Mouse (Mus musculus): ENCODE measurements at regions not wholly inside any gene's neighbourhood (a gene's known extent, or its start where the extent isn't known, plus 50 kb on each side); places are given as distances from the start of the nearest gene placed in this dataset.

DNA sequence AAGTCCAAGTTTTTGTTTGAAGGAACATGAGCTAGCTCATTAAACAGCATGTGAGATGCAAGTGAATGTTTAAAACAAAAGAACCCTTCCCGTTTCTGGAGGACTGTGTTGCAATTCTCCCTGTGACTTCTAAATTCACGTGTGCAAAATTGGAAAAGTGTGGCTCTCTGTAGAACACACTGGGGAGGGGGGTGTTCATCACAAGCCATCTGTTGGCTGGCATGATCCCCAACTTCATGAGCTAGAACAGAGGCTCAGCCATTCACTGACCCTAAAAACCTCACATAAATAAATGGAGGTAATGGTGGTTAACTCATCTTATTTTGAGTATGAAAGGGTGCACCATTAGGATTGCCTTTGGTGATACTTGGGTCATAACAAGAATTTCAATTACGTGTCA lies 69.3 kb upstream of the Phyhipl start:
- Histone ChIP-seq H3K27ac (replicated peaks; ENCODE audit: insufficient read depth, low read depth, low read length) (no peak overlapping the region), H3K9ac (ENCODE audit: low read depth, low read length) (no peak overlapping the region), H3K4me3 (ENCODE audit: insufficient read depth, low read depth, low read length) (no peak overlapping the region), H3K36me3 (ENCODE audit: control insufficient read depth, insufficient read depth, low read length) (no peaks in the 10 kb centered on the region), H3K79me2 (ENCODE audit: control insufficient read depth, insufficient read depth, low read length) (no peaks in the 10 kb centered on the region), H3K4me1 (ENCODE audit: control insufficient read depth, insufficient read depth, low read length) (no peaks in the 10 kb centered on the region), H3K27me3 (ENCODE audit: control insufficient read depth, insufficient read depth, low read length) (no peaks in the 10 kb centered on the region)
- 76% methylated on average over 3 of the region's 3 CpGs for WGBS
- DNase-seq (ENCODE audit: extremely low read depth, low read depth, low spot score) = no peak
- no peak for TF ChIP-seq POLR2A (IDR thresholded peaks at IDR 0.05; ENCODE audit: extremely low read depth, insufficient read depth, low read length)
- no peak for TF ChIP-seq CTCF (IDR thresholded peaks at IDR 0.05; ENCODE audit: low read depth, low read length)

DNA sequence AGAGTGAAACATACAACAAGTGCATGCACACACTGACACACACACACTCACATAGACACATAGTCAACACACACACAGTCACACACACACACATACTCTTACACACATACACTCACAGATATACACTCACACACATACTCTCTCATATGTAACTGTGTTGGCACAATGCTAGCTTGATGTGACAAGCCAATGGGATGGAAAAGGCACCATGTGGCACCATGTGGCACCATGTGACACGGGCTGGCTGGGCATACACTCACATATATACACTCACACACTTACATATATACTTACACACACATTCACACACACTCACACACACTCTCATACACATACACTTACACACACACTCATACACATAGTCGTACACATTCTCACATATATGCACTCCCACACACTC lies 67.0 kb upstream of the Phyhipl start:
- no peak for TF ChIP-seq POLR2A (IDR thresholded peaks at IDR 0.05; ENCODE audit: extremely low read depth, insufficient read depth, low read length)
- TF ChIP-seq CTCF (IDR thresholded peaks at IDR 0.05; ENCODE audit: low read depth, low read length) = no peak
- DNase-seq (ENCODE audit: extremely low read depth, low read depth, low spot score) = no peak
- H3K36me3 ChIP-seq (ENCODE audit: control insufficient read depth, insufficient read depth, low read length) = no peaks in the 10 kb centered on the region
- H3K27ac ChIP-seq (replicated peaks; ENCODE audit: insufficient read depth, low read depth, low read length) = no peak overlapping the region
- WGBS = 72% methylated on average over 2 of the region's 2 CpGs
- H3K4me1 ChIP-seq (ENCODE audit: control insufficient read depth, insufficient read depth, low read length) = no peaks in the 10 kb centered on the region
- no peaks in the 10 kb centered on the region for H3K79me2 ChIP-seq (ENCODE audit: control insufficient read depth, insufficient read depth, low read length)
- H3K9ac ChIP-seq (ENCODE audit: low read depth, low read length) = no peak overlapping the region
- H3K27me3 ChIP-seq (ENCODE audit: control insufficient read depth, insufficient read depth, low read length) = no peaks in the 10 kb centered on the region
- H3K4me3 ChIP-seq (ENCODE audit: insufficient read depth, low read depth, low read length) = no peak overlapping the region

DNA sequence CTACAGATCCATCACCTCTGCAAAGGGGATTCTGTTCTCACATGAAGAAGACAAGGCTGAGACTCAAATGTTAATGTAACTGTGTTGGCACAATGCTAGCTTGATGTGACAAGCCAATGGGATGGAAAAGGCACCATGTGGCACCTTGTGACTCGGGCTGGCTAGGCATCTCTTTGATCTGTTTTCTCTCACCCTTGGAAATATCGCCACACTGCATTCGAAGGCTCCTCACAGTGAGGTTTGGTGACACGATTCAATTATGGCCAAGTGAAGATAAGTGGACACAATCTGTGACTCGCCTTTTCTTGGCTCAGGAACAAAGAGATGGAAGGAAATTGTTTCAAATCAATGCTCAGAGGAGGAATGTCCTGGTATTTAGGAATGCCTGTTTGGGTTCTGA lies 66.6 kb upstream of the Phyhipl start:
- no peaks in the 10 kb centered on the region for H3K4me1 ChIP-seq (ENCODE audit: control insufficient read depth, insufficient read depth, low read length)
- no peaks in the 10 kb centered on the region for H3K27me3 ChIP-seq (ENCODE audit: control insufficient read depth, insufficient read depth, low read length)
- no peak overlapping the region for H3K9ac ChIP-seq (ENCODE audit: low read depth, low read length)
- no peak overlapping the region for H3K27ac ChIP-seq (replicated peaks; ENCODE audit: insufficient read depth, low read depth, low read length)
- no peaks in the 10 kb centered on the region for H3K36me3 ChIP-seq (ENCODE audit: control insufficient read depth, insufficient read depth, low read length)
- no peak for DNase-seq (ENCODE audit: extremely low read depth, low read depth, low spot score)
- 74% methylated on average over 5 of the region's 5 CpGs for WGBS
- H3K79me2 ChIP-seq (ENCODE audit: control insufficient read depth, insufficient read depth, low read length) = no peaks in the 10 kb centered on the region
- TF ChIP-seq POLR2A (IDR thresholded peaks at IDR 0.05; ENCODE audit: extremely low read depth, insufficient read depth, low read length) = no peak
- TF ChIP-seq CTCF (IDR thresholded peaks at IDR 0.05; ENCODE audit: low read depth, low read length) = no peak
- no peak overlapping the region for H3K4me3 ChIP-seq (ENCODE audit: insufficient read depth, low read depth, low read length)

DNA sequence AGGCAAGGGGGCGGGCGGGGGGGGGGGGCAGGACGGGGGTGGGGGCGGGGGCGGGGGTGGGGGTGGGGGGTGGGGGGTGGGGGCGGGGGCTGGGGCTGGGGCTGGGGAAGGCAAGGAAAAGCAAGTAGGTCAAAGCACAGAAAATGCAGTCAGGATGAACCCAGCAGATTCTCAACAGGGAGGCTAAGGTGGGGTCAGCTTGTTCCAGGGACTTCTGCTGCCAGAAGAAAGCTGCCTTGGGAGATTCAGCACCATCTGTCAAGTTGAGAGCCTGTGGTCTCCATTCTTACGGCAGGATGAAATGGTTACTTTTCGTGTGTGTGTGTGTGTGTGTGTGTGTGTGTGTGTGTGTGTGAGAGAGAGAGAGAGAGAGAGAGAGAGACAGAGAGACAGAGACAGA lies 61.7 kb upstream of the Phyhipl start:
- Histone ChIP-seq H3K4me3 (ENCODE audit: insufficient read depth, low read depth, low read length) (no peak overlapping the region), H3K9ac (ENCODE audit: low read depth, low read length) (no peak overlapping the region), H3K36me3 (ENCODE audit: control insufficient read depth, insufficient read depth, low read length) (no peaks in the 10 kb centered on the region), H3K4me1 (ENCODE audit: control insufficient read depth, insufficient read depth, low read length) (no peaks in the 10 kb centered on the region), H3K27me3 (ENCODE audit: control insufficient read depth, insufficient read depth, low read length) (no peaks in the 10 kb centered on the region), H3K27ac (replicated peaks; ENCODE audit: insufficient read depth, low read depth, low read length) (no peak overlapping the region), H3K79me2 (ENCODE audit: control insufficient read depth, insufficient read depth, low read length) (no peaks in the 10 kb centered on the region)
- no peak for DNase-seq (ENCODE audit: extremely low read depth, low read depth, low spot score)
- 37% methylated on average over 2 of the region's 8 CpGs for WGBS
- TF ChIP-seq CTCF (IDR thresholded peaks at IDR 0.05; ENCODE audit: low read depth, low read length) = no peak
- TF ChIP-seq POLR2A (IDR thresholded peaks at IDR 0.05; ENCODE audit: extremely low read depth, insufficient read depth, low read length) = no peak

DNA sequence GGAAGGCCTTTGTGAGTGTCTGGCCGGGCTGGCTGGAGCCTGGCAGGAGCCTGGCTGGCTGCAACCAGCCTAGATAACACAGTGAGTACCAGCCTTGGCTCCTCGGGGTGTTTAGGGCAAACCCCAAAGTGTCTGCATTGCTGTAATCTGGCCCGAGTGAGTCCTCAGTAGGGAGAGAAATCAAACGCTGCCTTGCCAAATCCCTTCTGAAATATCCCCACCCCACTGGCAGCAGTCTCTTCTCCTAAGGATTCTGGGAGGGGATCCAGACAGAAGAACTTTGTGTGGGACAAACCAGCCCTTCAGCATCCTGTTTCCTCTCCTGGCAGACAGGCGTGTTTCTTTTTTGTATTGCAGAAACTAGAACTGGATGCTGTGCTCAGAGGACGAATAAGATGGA lies 61.3 kb upstream of the Phyhipl start:
- H3K9ac ChIP-seq (ENCODE audit: low read depth, low read length) = no peak overlapping the region
- no peak overlapping the region for H3K4me3 ChIP-seq (ENCODE audit: insufficient read depth, low read depth, low read length)
- TF ChIP-seq CTCF (IDR thresholded peaks at IDR 0.05; ENCODE audit: low read depth, low read length) (no peak), POLR2A (IDR thresholded peaks at IDR 0.05; ENCODE audit: extremely low read depth, insufficient read depth, low read length) (no peak)
- no peak overlapping the region for H3K27ac ChIP-seq (replicated peaks; ENCODE audit: insufficient read depth, low read depth, low read length)
- H3K36me3 ChIP-seq (ENCODE audit: control insufficient read depth, insufficient read depth, low read length) = no peaks in the 10 kb centered on the region
- no peaks in the 10 kb centered on the region for H3K79me2 ChIP-seq (ENCODE audit: control insufficient read depth, insufficient read depth, low read length)
- DNase-seq (ENCODE audit: extremely low read depth, low read depth, low spot score) = peak; percentile 0
- WGBS = 22% methylated on average over 6 of the region's 6 CpGs
- no peaks in the 10 kb centered on the region for H3K4me1 ChIP-seq (ENCODE audit: control insufficient read depth, insufficient read depth, low read length)
- no peaks in the 10 kb centered on the region for H3K27me3 ChIP-seq (ENCODE audit: control insufficient read depth, insufficient read depth, low read length)

DNA sequence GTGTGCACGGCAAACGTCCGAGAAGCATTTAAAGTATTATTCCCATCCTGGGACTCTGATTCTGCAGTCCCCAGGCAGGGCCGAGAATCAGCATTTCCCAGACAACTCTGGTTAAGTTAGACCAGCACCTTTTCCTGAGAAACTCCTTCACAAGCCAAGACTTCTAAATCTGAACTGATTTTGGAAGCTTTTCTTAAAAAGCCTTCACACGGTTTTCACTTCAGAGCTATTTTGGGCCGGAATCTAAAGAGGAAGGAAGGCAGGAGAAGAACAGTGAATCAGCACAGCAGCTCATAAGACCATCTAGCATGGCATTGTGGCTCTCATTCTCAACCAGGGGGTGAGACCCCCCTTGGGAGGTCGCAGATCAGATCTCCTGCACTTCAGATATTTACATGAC lies 57.5 kb upstream of the Phyhipl start:
- Histone ChIP-seq H3K27ac (replicated peaks; ENCODE audit: insufficient read depth, low read depth, low read length) (no peak overlapping the region), H3K4me1 (ENCODE audit: control insufficient read depth, insufficient read depth, low read length) (no peaks in the 10 kb centered on the region), H3K27me3 (ENCODE audit: control insufficient read depth, insufficient read depth, low read length) (no peaks in the 10 kb centered on the region), H3K36me3 (ENCODE audit: control insufficient read depth, insufficient read depth, low read length) (no peaks in the 10 kb centered on the region), H3K4me3 (ENCODE audit: insufficient read depth, low read depth, low read length) (no peak overlapping the region), H3K79me2 (ENCODE audit: control insufficient read depth, insufficient read depth, low read length) (no peaks in the 10 kb centered on the region), H3K9ac (ENCODE audit: low read depth, low read length) (no peak overlapping the region)
- WGBS = 82% methylated on average over 7 of the region's 7 CpGs
- no peak for DNase-seq (ENCODE audit: extremely low read depth, low read depth, low spot score)
- TF ChIP-seq POLR2A (IDR thresholded peaks at IDR 0.05; ENCODE audit: extremely low read depth, insufficient read depth, low read length) = no peak
- TF ChIP-seq CTCF (IDR thresholded peaks at IDR 0.05; ENCODE audit: low read depth, low read length) = no peak

All from liver, adult 2 months (tissue).